ENCODE assay signal across 7 mouse cellular contexts in the genomic region with DNA sequence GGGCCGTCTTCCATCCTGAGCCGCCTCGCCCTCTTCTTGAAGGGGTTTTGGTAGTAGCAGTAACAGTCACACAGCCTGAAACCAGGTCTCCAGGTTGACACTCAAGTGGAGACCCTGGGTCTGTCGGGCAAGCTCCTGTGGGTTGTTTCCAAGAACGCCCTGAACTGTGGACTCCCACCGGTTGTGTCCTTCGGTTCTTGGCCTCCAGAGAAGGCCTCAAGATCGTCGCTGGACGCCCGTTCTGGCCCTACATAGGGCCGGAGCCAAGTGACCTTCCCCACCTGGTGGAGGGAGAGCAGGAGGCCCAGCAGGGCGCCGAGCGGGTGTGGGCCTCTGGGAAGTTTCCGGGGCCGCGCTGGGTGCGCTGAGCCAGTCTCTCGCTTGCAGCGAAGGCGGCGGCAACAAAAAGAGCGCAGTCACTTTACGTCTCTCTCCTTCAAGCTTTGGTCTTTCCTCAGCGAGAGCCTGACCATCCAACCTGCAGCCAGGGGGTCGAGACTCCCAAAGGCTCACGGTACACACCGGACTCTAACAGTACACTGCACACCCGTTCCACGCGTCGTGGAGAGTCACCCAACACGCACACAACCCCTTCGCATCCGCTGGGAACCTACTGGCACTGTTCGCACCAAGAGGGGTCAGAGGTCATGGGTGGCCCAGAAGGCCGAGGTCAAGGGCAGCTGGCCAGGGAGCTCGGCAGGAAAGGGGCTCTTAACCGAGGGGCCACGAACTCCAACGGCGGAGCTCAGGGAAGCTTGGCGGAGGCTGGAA. TPM values are rescaled to one million over a fixed set of nuclear protein-coding genes. Genes with fewer than 3 reads are reported as not detected.
DNase-seq lines count a peak whose midpoint lies in the region; ATAC-seq and TF ChIP-seq lines count a peak whose summit lies in the region.

No protein-coding gene starts in this region.

- H3K4me2 ChIP-seq in liver, embryonic 14.5 days (ENCODE audit: low read depth) = peak overlapping the region; percentile 61

- no peak overlapping the region for H3K9ac ChIP-seq in liver, embryonic 14.5 days (replicated peaks)

- H3K27ac ChIP-seq in cortical plate, adult 2 months (ENCODE audit: insufficient read depth, low read length) = peak overlapping the region; percentile 74
- H3K27ac ChIP-seq in liver, embryonic 14.5 days = no peak overlapping the region

- H3K9me3 ChIP-seq in liver, embryonic 14.5 days (ENCODE audit: control insufficient read depth, low read length) = no peaks in the 10 kb centered on the region

- H3K4me1 ChIP-seq in cortical plate, adult 2 months (ENCODE audit: control insufficient read depth, insufficient read depth, low read length) = no peaks in the 10 kb centered on the region
- peaks cover 0 to 2% of the 10 kb centered on the region in 2 experiments; a peak in 1 of 4 replicates for H3K4me1 ChIP-seq in liver, embryonic 14.5 days (replicated peaks; ENCODE audit: control insufficient read depth in 2 of 2, insufficient read depth in 2 of 2, low read length in 1 of 2)

- WGBS in liver, embryonic 14.5 days (ENCODE audit: insufficient replicate concordance) = 14% methylated on average over 44 of the region's 44 CpGs

- no peak for ATAC-seq in liver, embryonic 14.5 days (ENCODE audit: insufficient read depth)
- no peak for ATAC-seq in inflammation-experienced regulatory T-cells, adult 6 months

- intact Hi-C loops in heart, postnatal 14 days (cut with DNase I) = loop anchor here (2.0 kb wide), 1 partner anchor 304 kb away; no protein-coding TSS in a partner anchor

- H3K27me3 ChIP-seq in liver, embryonic 14.5 days (ENCODE audit: control insufficient read depth, insufficient read depth, low read length) = peaks cover 79% of the 10 kb centered on the region

- TF ChIP-seq POLR2A in cortical plate, adult 2 months (IDR thresholded peaks at IDR 0.05; ENCODE audit: extremely low read depth, insufficient read depth, low read length) = no peak

- peak; percentile 25 for DNase-seq in ES-CJ7 (ENCODE audit: low read depth, low spot score)
- peak; percentile 27 to 43 for DNase-seq in heart, postnatal 14 days
- DNase-seq in liver, embryonic 14.5 days (ENCODE audit: low read depth in 3 of 3, low spot score in 3 of 3) = no peak
- no peak for DNase-seq in cerebellum, adult 8-10 months
- DNase-seq in thymus, postnatal 4 days = no peak

- H3K36me3 ChIP-seq in liver, embryonic 14.5 days (replicated peaks; ENCODE audit: control insufficient read depth, insufficient read depth, low read depth) = no peaks in the 10 kb centered on the region

- no peak for TF ChIP-seq CTCF in cortical plate, adult 2 months (IDR thresholded peaks at IDR 0.05; ENCODE audit: extremely low read depth, insufficient read depth, low read length)
- no peak for TF ChIP-seq CTCF in liver, embryonic 14.5 days (IDR thresholded peaks at IDR 0.05; ENCODE audit: low read depth)

- peak overlapping the region; percentile 36 for H3K4me3 ChIP-seq in cortical plate, adult 2 months (ENCODE audit: insufficient read depth, low read length)
- H3K4me3 ChIP-seq in liver, embryonic 14.5 days (ENCODE audit: insufficient read depth in 1 of 2, low read depth in 2 of 2, low read length in 2 of 2) = peak overlapping the region in 1 of 2 experiments; percentile 43; a peak in 2 of 4 replicates

- no peak for TF ChIP-seq EP300 in liver, embryonic 14.5 days (IDR thresholded peaks at IDR 0.05; ENCODE audit: low read depth)

RNA-seq across cellular contexts. Expression of gene Prdm16, which starts 2.0 kb away (rescaled TPM):
- 5.4 and 5.8 TPM in 2 replicates for polyA plus RNA-seq in cortical plate, adult 2 months (2012; rRNA removed)
- 10 to 100 TPM; 15.7 to 18.0 TPM for total RNA-seq in heart, postnatal 14 days (2021)
- 0.69 and 0.70 TPM in 2 replicates for polyA plus RNA-seq in liver, embryonic 14.5 days (2012; rRNA removed)
- polyA plus RNA-seq in liver, embryonic 14.5 days (2014; fragmentation: Nextera tagmentation; extraction: Ambion mirVana) = 0.86 and 1.6 TPM in 2 replicates
- polyA plus RNA-seq in inflammation-experienced regulatory T-cells, adult 6 months (2017; shearing (Covaris generic)) = 1 to 10 TPM in 1 of 3 experiments, under 1 TPM in 2; 0.58 to 5.2 (median 0.91) TPM

RNA-seq across cellular contexts. Expression of gene Actrt2, which starts 33.0 kb away (rescaled TPM):
- not detected in 2 replicates for polyA plus RNA-seq in cortical plate, adult 2 months (2012; rRNA removed)
- total RNA-seq in heart, postnatal 14 days (2021) = not detected
- polyA plus RNA-seq in liver, embryonic 14.5 days (2012; rRNA removed) = not detected in 2 replicates
- not detected in 2 replicates for polyA plus RNA-seq in liver, embryonic 14.5 days (2014; fragmentation: Nextera tagmentation; extraction: Ambion mirVana)
- not detected for polyA plus RNA-seq in inflammation-experienced regulatory T-cells, adult 6 months (2017; shearing (Covaris generic))

Comparison
In these comparisons a context has a peak if more than half of its experiments do, and no peak if none do; other contexts are left out.
1. DNase-seq: peak in ES-CJ7 (single experiment) and heart, postnatal 14 days (2 of 2); none in liver, embryonic 14.5 days (0 of 3), cerebellum, adult 8-10 months (single experiment) and thymus, postnatal 4 days (single experiment).